Mouse (Mus musculus) T-helper 2 cell (primary cell): ENCODE measurements at regions not wholly inside any gene's neighbourhood (a gene's known extent, or its start where the extent isn't known, plus 50 kb on each side); places are given as distances from the start of the nearest gene placed in this dataset.

Experiments
- in situ Hi-C: fragments of 300-600 bp; cut with MboI, MseI; formaldehyde crosslinking; loops from one replicate; pipeline ENCODE4 v1.15.1; 2025; ENCODE audit warnings: high pct_unique_total_duplicates

- in situ Hi-C loops: no loop called here
Measured at GRCm38 (mm10) chr14:29869930-29870329, 98.2 kb upstream of the Selenok start.

GRCm38 (mm10) chr14:29876668-29877067 lies 91.4 kb upstream of the Selenok start:
- in situ Hi-C loops: no loop called here

- in situ Hi-C loops: no loop called here
Measured at GRCm38 (mm10) chr14:29877671-29878422, 90.3 kb upstream of the Selenok start.

- in situ Hi-C loops: no loop called here
Measured at GRCm38 (mm10) chr14:29878423-29878800, 89.7 kb upstream of the Selenok start.

- in situ Hi-C loops: no loop called here
Measured at GRCm38 (mm10) chr14:29879283-29879682, 88.8 kb upstream of the Selenok start.

GRCm38 (mm10) chr14:29882666-29883344 lies 85.3 kb upstream of the Selenok start:
- in situ Hi-C loops: no loop called here

GRCm38 (mm10) chr14:29895332-29895988 lies 72.6 kb upstream of the Selenok start:
- in situ Hi-C loops: no loop called here

- in situ Hi-C loops: no loop called here
Measured at GRCm38 (mm10) chr14:29895989-29896675, 72.0 kb upstream of the Selenok start.

- in situ Hi-C loops: no loop called here
Measured at GRCm38 (mm10) chr14:29900931-29901330, 67.2 kb upstream of the Selenok start.

- in situ Hi-C loops: no loop called here
Measured at GRCm38 (mm10) chr14:29903574-29903973, 64.5 kb upstream of the Selenok start.

- in situ Hi-C loops: no loop called here
Measured at GRCm38 (mm10) chr14:29904856-29905255, 63.3 kb upstream of the Selenok start.

- in situ Hi-C loops: no loop called here
Measured at GRCm38 (mm10) chr14:29909741-29910140, 58.4 kb upstream of the Selenok start.
